ENCODE assay signal across 27 mouse cellular contexts in the genomic region with DNA sequence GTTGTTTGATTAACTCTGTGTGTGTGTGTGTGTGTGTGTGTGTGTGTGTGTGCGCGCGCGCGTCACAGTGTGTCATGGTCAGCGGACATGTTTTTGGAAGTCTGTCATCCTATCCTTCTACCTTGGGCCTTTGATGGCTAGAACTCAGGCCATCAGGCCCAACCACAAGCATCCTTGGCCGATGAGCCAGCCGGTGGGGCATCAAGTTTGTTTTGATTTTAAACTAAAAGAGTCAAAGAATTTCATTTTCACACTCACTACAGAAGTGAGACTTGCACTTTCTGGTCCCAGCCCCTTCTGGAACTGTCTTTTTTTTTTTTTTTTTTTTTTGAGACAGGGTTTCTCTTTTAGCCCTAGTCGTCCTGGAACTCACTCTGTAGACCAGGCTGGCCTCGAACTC. TPM values are rescaled to one million over a fixed set of nuclear protein-coding genes. Genes with fewer than 3 reads are reported as not detected.
A peak's percentile ranks its signal among the peaks of the same experiment; 100 is the strongest.
DNase-seq lines count a peak whose midpoint lies in the region; ATAC-seq and TF ChIP-seq lines count a peak whose summit lies in the region.
"Had no signal": no experiment of that assay in that cellular context is flagged by ENCODE, and none has a peak within 500 bp of the region (broad histone marks: within the 10 kb centered on the region; RNA-seq: fewer than 3 reads in every experiment).

No protein-coding gene starts in this region.

- no peaks in the 10 kb centered on the region for H3K27me3 ChIP-seq in spleen, adult 2 months (ENCODE audit: control insufficient read depth, insufficient read depth, low read length)
- H3K27me3 ChIP-seq in midbrain, embryonic 11.5 days (ENCODE audit: control insufficient read depth, insufficient read depth, low read length) = no peaks in the 10 kb centered on the region
- H3K27me3 ChIP-seq: forebrain, embryonic 12.5 days; heart, embryonic 13.5 days; intestine, embryonic 15.5 days; limb, embryonic 13.5 days; neural tube, embryonic 15.5 days; stomach, embryonic 15.5 days had no signal

- TF ChIP-seq POLR2A in spleen, adult 2 months (IDR thresholded peaks at IDR 0.05; ENCODE audit: low read depth, low read length) = no peak

- WGBS in spleen, adult 2 months = 75% methylated on average over 10 of the region's 10 CpGs
- WGBS in midbrain, embryonic 11.5 days = 94% methylated on average over 10 of the region's 10 CpGs

- no peak overlapping the region for H3K4me3 ChIP-seq in spleen, adult 2 months (ENCODE audit: extremely low read depth, insufficient read depth, insufficient read length)
- H3K4me3 ChIP-seq in brown adipose tissue, adult 24 weeks (ENCODE audit: insufficient read depth, low read depth, low read length) = no peak overlapping the region
- no peak overlapping the region for H3K4me3 ChIP-seq in midbrain, embryonic 11.5 days (ENCODE audit: low read depth, low read length)
- H3K4me3 ChIP-seq: forebrain, embryonic 12.5 days; heart, embryonic 13.5 days; intestine, embryonic 15.5 days; limb, embryonic 13.5 days; neural tube, embryonic 15.5 days; stomach, embryonic 15.5 days had no signal

- ATAC-seq in midbrain, embryonic 11.5 days (ENCODE audit: low FRiP score) = no peak

- no peaks in the 10 kb centered on the region for H3K9me3 ChIP-seq in midbrain, embryonic 11.5 days (ENCODE audit: control insufficient read depth, low read length)
- H3K9me3 ChIP-seq: forebrain, embryonic 12.5 days; heart, embryonic 13.5 days; intestine, embryonic 15.5 days; limb, embryonic 13.5 days; neural tube, embryonic 15.5 days; stomach, embryonic 15.5 days had no signal

- peak overlapping the region; percentile 40 for H3K27ac ChIP-seq in spleen, adult 2 months (ENCODE audit: insufficient read depth, low read length)
- H3K27ac ChIP-seq in brown adipose tissue, adult 24 weeks (replicated peaks; ENCODE audit: low read depth, low read length) = peak overlapping the region; percentile 97
- H3K27ac ChIP-seq in midbrain, embryonic 11.5 days (ENCODE audit: low read depth, low read length) = no peak overlapping the region
- H3K27ac ChIP-seq: forebrain, embryonic 12.5 days; hindbrain, embryonic 14.5 days; limb, embryonic 13.5 days had no signal

- peaks cover under 1% of the 10 kb centered on the region; the same call in 1 of the 2 replicates for H3K36me3 ChIP-seq in spleen, adult 2 months (ENCODE audit: control insufficient read depth, insufficient read depth, low read length)
- no peaks in the 10 kb centered on the region for H3K36me3 ChIP-seq in midbrain, embryonic 11.5 days (ENCODE audit: control insufficient read depth, insufficient read depth, low read length)
- H3K36me3 ChIP-seq: forebrain, embryonic 12.5 days; intestine, embryonic 15.5 days had no signal

- DNase-seq in adrenal gland, adult 2 months = peak; percentile 34
- no peak for DNase-seq in adrenal gland, postnatal 14 days
- no peak for DNase-seq in spleen, adult 2 months (ENCODE audit: low read depth in 1 of 2, low spot score in 2 of 2)
- DNase-seq in spleen, postnatal 10 days (ENCODE audit: low spot score in 2 of 2) = no peak
- DNase-seq in embryo, embryonic 11 days = no peak
- no peak for DNase-seq in B cell, adult 2 months
- DNase-seq in midbrain, embryonic 11.5 days (ENCODE audit: low spot score, missing footprints) = no peak
- DNase-seq: gastrocnemius, postnatal 10 days; heart, adult 18-20 months; heart, postnatal 36 days; lung, embryonic 14.5 days; midbrain, embryonic 14.5 days; spleen, adult 18-20 months had no signal

- no peak overlapping the region for H3K9ac ChIP-seq in midbrain, embryonic 11.5 days (ENCODE audit: low read length)
- H3K9ac ChIP-seq: forebrain, embryonic 12.5 days; hindbrain, embryonic 14.5 days; intestine, embryonic 15.5 days; lung, embryonic 14.5 days; neural tube, embryonic 15.5 days; stomach, embryonic 15.5 days had no signal

- TF ChIP-seq CTCF in spleen, adult 2 months (IDR thresholded peaks at IDR 0.05; ENCODE audit: extremely low read depth, insufficient read depth, insufficient read length, insufficient replicate concordance) = no peak

- H3K4me2 ChIP-seq in midbrain, embryonic 11.5 days = no peak overlapping the region
- H3K4me2 ChIP-seq: forebrain, embryonic 12.5 days; heart, embryonic 13.5 days; hindbrain, embryonic 14.5 days; intestine, embryonic 15.5 days; lung, embryonic 14.5 days; neural tube, embryonic 15.5 days; stomach, embryonic 15.5 days had no signal

- H3K4me1 ChIP-seq in spleen, adult 2 months (ENCODE audit: control insufficient read depth, insufficient read depth, insufficient read length) = peaks cover 19% of the 10 kb centered on the region; the same call in 1 of the 2 replicates
- H3K4me1 ChIP-seq in brown adipose tissue, adult 24 weeks (ENCODE audit: control insufficient read depth, insufficient read depth, insufficient read length, low read length) = peaks cover 25% of the 10 kb centered on the region
- H3K4me1 ChIP-seq in midbrain, embryonic 11.5 days (ENCODE audit: control insufficient read depth, insufficient read depth, low read length) = no peaks in the 10 kb centered on the region
- H3K4me1 ChIP-seq: forebrain, embryonic 12.5 days had no signal

RNA-seq across cellular contexts. Expression of a gene that starts 8.6 kb away (rescaled TPM):
- 1,000 to 10,000 TPM; 1,066 to 2,347 TPM for total RNA-seq in adrenal gland, adult 2 months (2021)
- 3,430 and 6,143 TPM in 2 replicates for polyA plus RNA-seq in adrenal gland, adult 2 months (2012; rRNA removed)
- 1,038 and 1,196 TPM in 2 replicates for total RNA-seq in adrenal gland, postnatal 14 days (2021)
- 384 and 386 TPM in 2 replicates for polyA plus RNA-seq in spleen, adult 2 months (2012; rRNA removed)
- polyA plus RNA-seq in brown adipose tissue, adult 24 weeks (2012; ENCODE audit: insufficient read depth, insufficient read length, missing spikeins) = 645 and 839 TPM in 2 replicates
- 53.3 and 54.9 TPM in 2 replicates for polyA plus RNA-seq in midbrain, embryonic 11.5 days (2014; fragmentation: Nextera tagmentation; extraction: Ambion mirVana)

RNA-seq across cellular contexts. Expression of a gene that starts 33.7 kb away (rescaled TPM):
- 10 to 100 TPM; 19.4 to 23.5 TPM for total RNA-seq in adrenal gland, adult 2 months (2021)
- 14.1 and 14.5 TPM in 2 replicates for polyA plus RNA-seq in adrenal gland, adult 2 months (2012; rRNA removed)
- total RNA-seq in adrenal gland, postnatal 14 days (2021) = 25.1 and 29.1 TPM in 2 replicates
- polyA plus RNA-seq in spleen, adult 2 months (2012; rRNA removed) = 3.9 and 5.5 TPM in 2 replicates
- 18.4 and 32.3 TPM in 2 replicates for polyA plus RNA-seq in brown adipose tissue, adult 24 weeks (2012; ENCODE audit: insufficient read depth, insufficient read length, missing spikeins)
- 1.5 TPM in 2 replicates for polyA plus RNA-seq in midbrain, embryonic 11.5 days (2014; fragmentation: Nextera tagmentation; extraction: Ambion mirVana)

RNA-seq across cellular contexts. Expression of a gene that starts 39.3 kb away (rescaled TPM):
- total RNA-seq in adrenal gland, adult 2 months (2021) = 10 to 100 TPM; 63.5 to 96.5 TPM
- 18.9 and 20.1 TPM in 2 replicates for polyA plus RNA-seq in adrenal gland, adult 2 months (2012; rRNA removed)
- total RNA-seq in adrenal gland, postnatal 14 days (2021) = 93.2 and 96.4 TPM in 2 replicates
- polyA plus RNA-seq in spleen, adult 2 months (2012; rRNA removed) = 17.9 and 18.9 TPM in 2 replicates
- polyA plus RNA-seq in brown adipose tissue, adult 24 weeks (2012; ENCODE audit: insufficient read depth, insufficient read length, missing spikeins) = 47.1 and 76.5 TPM in 2 replicates
- polyA plus RNA-seq in midbrain, embryonic 11.5 days (2014; fragmentation: Nextera tagmentation; extraction: Ambion mirVana) = 52.1 and 53.5 TPM in 2 replicates

RNA-seq across cellular contexts. Expression of a gene that starts 39.7 kb away (rescaled TPM):
- total RNA-seq in adrenal gland, adult 2 months (2021) = 1 to 10 TPM; 3.5 to 4.2 TPM
- polyA plus RNA-seq in adrenal gland, adult 2 months (2012; rRNA removed) = 4.6 TPM in 2 replicates
- total RNA-seq in adrenal gland, postnatal 14 days (2021) = 5.7 and 5.8 TPM in 2 replicates
- 2.1 and 2.8 TPM in 2 replicates for polyA plus RNA-seq in spleen, adult 2 months (2012; rRNA removed)
- 0.52 and 0.71 TPM in 2 replicates for polyA plus RNA-seq in brown adipose tissue, adult 24 weeks (2012; ENCODE audit: insufficient read depth, insufficient read length, missing spikeins)
- polyA plus RNA-seq in midbrain, embryonic 11.5 days (2014; fragmentation: Nextera tagmentation; extraction: Ambion mirVana) = 2.2 and 3.0 TPM in 2 replicates

RNA-seq across cellular contexts. Expression of a gene that starts 39.7 kb away (rescaled TPM):
- not detected for total RNA-seq in adrenal gland, adult 2 months (2021)
- not detected in 2 replicates for polyA plus RNA-seq in adrenal gland, adult 2 months (2012; rRNA removed)
- total RNA-seq in adrenal gland, postnatal 14 days (2021) = not detected in 2 replicates
- 0.19 TPM in 1 of 2 replicates, not detected in the other for polyA plus RNA-seq in spleen, adult 2 months (2012; rRNA removed)
- not detected in 2 replicates for polyA plus RNA-seq in brown adipose tissue, adult 24 weeks (2012; ENCODE audit: insufficient read depth, insufficient read length, missing spikeins)
- polyA plus RNA-seq in midbrain, embryonic 11.5 days (2014; fragmentation: Nextera tagmentation; extraction: Ambion mirVana) = not detected in 2 replicates
- total RNA-seq: adrenal gland, postnatal 4 days; gastrocnemius, postnatal 10 days; heart, adult 18-20 months; heart, postnatal 36 days; layer of hippocampus, postnatal 10 days; left cerebral cortex, adult 8-10 months had no signal
- polyA plus RNA-seq: embryonic facial prominence, embryonic 11.5 days; forebrain, embryonic 12.5 days; heart, embryonic 13.5 days; hindbrain, embryonic 14.5 days; intestine, embryonic 15.5 days; kidney, embryonic 14.5 days; limb, embryonic 13.5 days; lung, embryonic 14.5 days; midbrain, embryonic 14.5 days; neural tube, embryonic 15.5 days; stomach, embryonic 15.5 days; thymus, postnatal 0 days had no signal
